In the genomic region with DNA sequence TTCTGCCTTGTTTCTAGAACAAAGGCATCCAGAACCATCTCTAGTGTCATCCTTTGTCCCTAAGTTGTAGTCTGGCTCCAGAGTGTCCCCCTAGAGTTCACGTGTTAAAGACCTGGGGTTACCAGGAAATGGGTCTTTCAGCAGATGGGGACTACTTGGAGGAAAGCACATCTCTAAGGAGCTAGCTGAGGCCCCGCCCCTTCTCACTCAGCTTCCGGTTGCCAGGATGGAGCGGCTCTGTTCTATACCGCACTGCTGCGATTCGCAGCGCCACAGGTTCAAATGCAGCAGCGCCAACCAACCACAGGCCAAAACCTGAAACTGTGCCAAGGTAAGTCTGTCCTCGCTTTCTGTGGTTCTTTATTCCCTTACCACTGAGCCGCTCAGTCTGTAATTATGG, we compare ENCODE assay signal across 25 mouse cellular contexts.
"Had no signal": no experiment of that assay in that cellular context is flagged by ENCODE, and none has a peak within 500 bp of the region (broad histone marks: within the 10 kb centered on the region; RNA-seq: fewer than 3 reads in every experiment).

No protein-coding gene starts in this region.

- H3K4me3 ChIP-seq: heart, embryonic 10.5 days; heart, embryonic 12.5 days; hindbrain, embryonic 10.5 days; hindbrain, embryonic 12.5 days; intestine, embryonic 15.5 days; kidney, embryonic 15.5 days; left cerebral cortex, adult 2 months; limb, embryonic 10.5 days; limb, embryonic 12.5 days; liver, embryonic 13.5 days; liver, embryonic 15.5 days had no signal

- H3K4me1 ChIP-seq: liver, embryonic 13.5 days had no signal

- H3K27me3 ChIP-seq: heart, embryonic 12.5 days; hindbrain, embryonic 12.5 days; intestine, embryonic 15.5 days; kidney, embryonic 15.5 days; limb, embryonic 12.5 days had no signal

- H3K9ac ChIP-seq: heart, embryonic 12.5 days; hindbrain, embryonic 12.5 days; hindbrain, embryonic 14.5 days; intestine, embryonic 15.5 days; kidney, embryonic 15.5 days; limb, embryonic 12.5 days; liver, embryonic 13.5 days; liver, embryonic 15.5 days had no signal

- ATAC-seq: hindbrain, embryonic 16.5 days; inflammation-experienced regulatory T-cells, adult 6 months; intestine, embryonic 15.5 days; intestine, postnatal 0 days had no signal

- H3K27ac ChIP-seq: heart, embryonic 10.5 days; hindbrain, embryonic 10.5 days; hindbrain, embryonic 12.5 days; hindbrain, embryonic 14.5 days; kidney, embryonic 15.5 days; kidney, postnatal 0 days; left cerebral cortex, adult 2 months; limb, embryonic 10.5 days; limb, embryonic 12.5 days; liver, embryonic 13.5 days; liver, embryonic 15.5 days had no signal

- H3K9me3 ChIP-seq: heart, embryonic 10.5 days; heart, embryonic 12.5 days; hindbrain, embryonic 10.5 days; hindbrain, embryonic 12.5 days; intestine, embryonic 15.5 days; kidney, embryonic 15.5 days; limb, embryonic 10.5 days; limb, embryonic 12.5 days; liver, embryonic 13.5 days; liver, embryonic 15.5 days had no signal

- DNase-seq: gastrocnemius, postnatal 14 days; heart, adult 18-20 months; heart, postnatal 10 days; heart, postnatal 4 days; kidney, adult 2 months; kidney, adult 9 months; kidney, postnatal 14 days; kidney, postnatal 36 days; liver; liver, embryonic 13.5 days had no signal
